Mouse (Mus musculus) limb, embryonic 12.5 days (tissue): ENCODE measurements at regions not wholly inside any gene's neighbourhood (a gene's known extent, or its start where the extent isn't known, plus 50 kb on each side); places are given as distances from the start of the nearest gene placed in this dataset.

Experiments
- ATAC-seq: fragments of 200-750 bp; cut with Nextera tagmentation; 2 replicates; pipeline ENCODE4 v1.8.0; 2017; ENCODE audit warnings: low read depth, moderate TSS enrichment; ENCODE audit not compliant: insufficient number of reproducible peaks, insufficient read depth, low FRiP score, low TSS enrichment
- H3K27ac ChIP-seq: fragments of 300-500 bp; sonication (generic); 2 replicates; pipeline ENCODE4 v1.5.1; 2016; ENCODE audit warnings: mild to moderate bottlenecking, moderate library complexity
- H3K27me3 ChIP-seq: fragments of 300-500 bp; sonication (generic); 2 replicates; pipeline ENCODE4 v1.6.1; 2016; ENCODE audit warnings: mild to moderate bottlenecking, moderate library complexity
- H3K36me3 ChIP-seq: fragments of 300-500 bp; sonication (generic); 2 replicates; pipeline ENCODE4 v1.6.1; 2016; ENCODE audit warnings: mild to moderate bottlenecking, moderate library complexity
- H3K4me1 ChIP-seq: fragments of 300-500 bp; sonication (generic); replicated peaks from 2 replicates; pipeline ENCODE4 v1.6.1; 2016
- H3K4me2 ChIP-seq: fragments of 300-500 bp; sonication (generic); 2 replicates; pipeline ENCODE4 v1.6.1; 2016; ENCODE audit warnings: mild to moderate bottlenecking, moderate library complexity
- H3K4me3 ChIP-seq: fragments of 300-500 bp; sonication (generic); replicated peaks from 2 replicates; pipeline ENCODE4 v1.5.1; 2016; ENCODE audit warnings: mild to moderate bottlenecking
- H3K9ac ChIP-seq: fragments of 300-500 bp; sonication (generic); replicated peaks from 2 replicates; pipeline ENCODE4 v1.6.1; 2016; ENCODE audit warnings: mild to moderate bottlenecking, moderate library complexity
- H3K9me3 ChIP-seq: fragments of 300-500 bp; sonication (generic); 2 replicates; pipeline ENCODE4 v1.6.1; 2016; ENCODE audit warnings: mild to moderate bottlenecking, moderate library complexity
- WGBS: fragments of 180-500 bp; shearing (Covaris S2); methylation state at CpG from one replicate; pipeline ENCODE4 v1.1.7; 2016; 5-methylcytosine and 5-hydroxymethylcytosine counted together

DNA sequence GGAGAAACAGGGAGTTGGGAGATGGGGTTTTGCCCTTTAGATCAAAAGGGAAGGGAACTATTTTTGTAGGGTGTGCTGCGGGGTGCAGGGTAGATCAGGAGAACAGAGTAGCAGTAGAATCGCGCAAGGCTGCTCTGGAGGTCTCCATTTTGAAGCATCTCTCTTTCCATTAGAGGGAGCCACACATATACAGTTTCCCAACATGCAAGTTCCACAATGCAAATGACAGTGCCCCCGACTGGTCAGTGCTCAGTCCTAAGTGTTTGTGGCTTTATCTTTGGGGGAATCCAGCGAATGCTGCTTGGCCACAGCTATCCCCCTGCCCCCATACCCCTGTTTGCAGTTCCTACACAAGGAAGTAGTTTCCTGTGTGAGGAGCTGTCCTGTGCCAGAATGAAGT, 155.6 kb upstream of the Tgfbr2 start:
- Histone ChIP-seq H3K4me3 (no peak overlapping the region), H3K27ac (no peak overlapping the region), H3K9ac (no peak overlapping the region), H3K9me3 (no peaks in the 10 kb centered on the region), H3K4me1 (peaks cover 11% of the 10 kb centered on the region; the same call in 1 of the 2 replicates), H3K4me2 (no peak overlapping the region), H3K36me3 (no peaks in the 10 kb centered on the region), H3K27me3 (no peaks in the 10 kb centered on the region)
- no peak for ATAC-seq
- 71% methylated on average over 5 of the region's 5 CpGs for WGBS

DNA sequence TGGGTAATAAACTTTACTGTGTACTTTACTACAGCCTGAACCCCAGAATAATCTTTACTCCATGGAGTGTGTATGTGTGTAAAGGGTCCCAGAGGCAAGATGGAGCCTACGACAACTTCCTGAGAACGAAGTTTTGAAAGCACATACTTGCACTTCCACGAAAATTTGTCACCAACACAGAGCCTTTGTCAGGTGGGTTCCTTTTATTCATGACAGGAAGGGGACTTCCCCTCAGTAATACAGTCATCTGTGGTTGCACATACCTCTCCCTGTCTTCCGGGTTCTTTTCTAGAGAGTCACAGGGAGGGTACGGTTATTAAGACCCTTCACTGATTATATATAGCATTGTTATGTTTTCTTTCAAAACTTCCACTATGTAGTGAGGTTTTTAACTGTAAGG, 154.0 kb upstream of the Tgfbr2 start:
- H3K4me2 ChIP-seq = no peak overlapping the region
- H3K4me1 ChIP-seq = peaks cover 21% of the 10 kb centered on the region
- H3K9ac ChIP-seq = no peak overlapping the region
- H3K27me3 ChIP-seq = no peaks in the 10 kb centered on the region
- no peaks in the 10 kb centered on the region for H3K36me3 ChIP-seq
- no peak for ATAC-seq
- H3K27ac ChIP-seq = peak overlapping the region; percentile 69
- no peak overlapping the region for H3K4me3 ChIP-seq
- 66% methylated on average over 5 of the region's 5 CpGs for WGBS
- H3K9me3 ChIP-seq = no peaks in the 10 kb centered on the region

DNA sequence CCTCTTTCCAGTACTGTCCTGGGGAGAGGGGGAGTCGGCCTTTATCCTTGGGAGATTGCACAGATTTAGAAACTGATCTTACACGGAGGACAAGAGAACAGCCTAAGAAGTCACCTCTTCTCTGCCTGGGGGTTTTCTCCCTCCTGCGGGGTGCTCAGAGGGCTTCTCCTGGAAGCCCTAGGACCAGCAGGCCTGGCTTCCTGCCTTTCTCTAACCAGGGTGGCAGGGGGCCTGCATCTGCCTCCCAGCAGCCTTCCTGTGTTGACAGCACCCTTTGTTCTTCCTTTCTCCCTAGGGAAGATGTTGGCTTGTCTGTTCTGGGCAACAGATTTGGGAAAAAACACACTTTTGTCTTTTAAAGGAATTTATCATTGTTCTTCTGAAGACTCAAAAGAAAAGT, 153.0 kb upstream of the Tgfbr2 start:
- Histone ChIP-seq H3K36me3 (no peaks in the 10 kb centered on the region), H3K27ac (no peak overlapping the region), H3K27me3 (no peaks in the 10 kb centered on the region), H3K9ac (no peak overlapping the region), H3K4me2 (no peak overlapping the region), H3K4me3 (no peak overlapping the region), H3K4me1 (peaks cover 26% of the 10 kb centered on the region), H3K9me3 (no peaks in the 10 kb centered on the region)
- ATAC-seq = no peak
- WGBS = 45% methylated on average over 3 of the region's 3 CpGs

DNA sequence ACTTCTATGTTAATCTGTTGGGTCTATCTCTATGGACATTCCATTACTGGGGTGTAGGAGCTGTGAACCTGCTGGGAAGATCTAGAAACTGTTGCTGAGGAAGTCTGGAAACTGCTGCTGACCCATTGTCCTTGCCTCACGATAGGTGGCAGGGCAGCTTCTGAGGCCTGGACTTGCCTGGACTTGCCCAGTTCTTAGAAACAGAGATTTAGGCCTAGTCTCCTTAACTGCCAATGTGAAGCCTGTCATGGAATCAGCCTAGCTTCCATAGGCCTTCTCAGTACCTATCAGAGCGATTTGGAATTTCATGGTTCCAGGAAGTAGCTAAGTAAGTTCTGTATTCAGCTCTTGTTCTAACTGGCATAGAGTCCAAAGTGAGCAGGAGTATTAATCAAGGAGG, 151.9 kb upstream of the Tgfbr2 start:
- Histone ChIP-seq H3K27ac (no peak overlapping the region), H3K4me1 (peaks cover 26% of the 10 kb centered on the region), H3K9ac (no peak overlapping the region), H3K4me3 (no peak overlapping the region), H3K36me3 (no peaks in the 10 kb centered on the region), H3K4me2 (no peak overlapping the region), H3K27me3 (no peaks in the 10 kb centered on the region), H3K9me3 (no peaks in the 10 kb centered on the region)
- 86% methylated on average over 2 of the region's 2 CpGs for WGBS
- no peak for ATAC-seq

DNA sequence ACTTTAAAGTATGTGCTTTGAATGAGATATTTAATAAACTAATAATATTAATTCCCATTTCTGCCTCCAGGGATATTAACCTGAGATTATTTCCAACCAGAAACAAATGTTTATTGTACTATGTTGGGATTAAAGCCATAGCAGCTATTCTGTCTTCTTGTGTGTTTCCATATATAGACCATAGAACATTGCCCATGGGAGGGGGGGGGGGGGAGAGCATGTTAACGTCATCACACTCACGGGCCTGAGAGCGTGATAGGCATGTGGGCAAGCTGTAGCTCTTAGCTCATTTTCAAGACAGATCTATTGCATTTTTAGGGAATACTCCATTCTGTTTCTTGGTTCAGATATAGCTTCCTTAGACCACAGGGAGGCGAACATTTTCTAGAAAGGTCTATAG, 149.8 kb upstream of the Tgfbr2 start:
- no peak for ATAC-seq
- Histone ChIP-seq H3K4me1 (peaks cover 26% of the 10 kb centered on the region), H3K9me3 (no peaks in the 10 kb centered on the region), H3K4me2 (no peak overlapping the region), H3K36me3 (no peaks in the 10 kb centered on the region), H3K4me3 (no peak overlapping the region), H3K27ac (no peak overlapping the region), H3K9ac (no peak overlapping the region), H3K27me3 (no peaks in the 10 kb centered on the region)
- WGBS = 66% methylated on average over 4 of the region's 4 CpGs

DNA sequence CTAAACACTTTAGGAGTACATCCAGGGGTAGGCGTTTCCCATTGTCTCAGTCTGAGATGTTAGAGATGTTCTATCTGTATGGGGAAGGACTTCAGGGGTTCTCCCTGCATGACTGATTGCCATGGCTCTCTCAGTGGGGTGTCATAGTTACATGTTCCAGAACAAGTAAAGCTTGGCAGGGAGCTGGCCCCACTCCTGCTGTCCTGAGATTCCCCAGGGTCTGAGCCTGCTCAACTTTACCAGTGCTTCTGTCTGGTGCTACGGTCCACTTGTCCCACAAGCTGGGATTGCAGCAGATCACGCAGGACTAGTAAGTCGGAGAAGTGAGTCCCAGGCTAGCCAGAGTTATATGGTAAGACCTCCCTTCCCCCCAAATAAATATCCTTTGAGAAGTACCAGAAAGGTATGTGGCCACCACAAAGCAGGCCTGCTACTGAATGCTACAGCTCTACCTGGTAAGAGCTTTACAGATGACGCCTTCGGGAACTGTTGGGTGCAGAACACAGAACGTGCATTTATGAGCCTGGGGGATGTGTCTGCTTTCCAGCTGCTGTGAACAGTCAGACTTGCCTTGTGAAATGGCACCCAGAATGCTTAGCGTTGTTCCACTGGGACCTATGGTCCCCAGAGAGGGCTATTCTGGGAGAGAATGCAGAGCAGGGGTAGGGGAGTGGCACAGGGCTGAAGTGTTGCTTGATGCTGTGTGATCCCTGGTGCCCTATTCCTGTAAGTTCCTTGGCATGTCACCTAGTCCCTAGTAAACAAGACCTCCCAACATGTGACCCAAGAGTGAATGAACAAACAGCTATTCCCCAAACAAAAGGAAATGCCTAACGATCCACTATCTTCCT, 148.9 kb upstream of the Tgfbr2 start:
- Histone ChIP-seq H3K4me3 (no peak overlapping the region), H3K4me1 (peaks cover 26% of the 10 kb centered on the region), H3K36me3 (no peaks in the 10 kb centered on the region), H3K9me3 (no peaks in the 10 kb centered on the region), H3K27ac (peak overlapping the region; percentile 59; the same call in 1 of the 2 replicates), H3K27me3 (no peaks in the 10 kb centered on the region), H3K4me2 (no peak overlapping the region), H3K9ac (no peak overlapping the region)
- 69% methylated on average over 9 of the region's 9 CpGs for WGBS
- no peak; the same call in 1 of the 2 replicates for ATAC-seq

DNA sequence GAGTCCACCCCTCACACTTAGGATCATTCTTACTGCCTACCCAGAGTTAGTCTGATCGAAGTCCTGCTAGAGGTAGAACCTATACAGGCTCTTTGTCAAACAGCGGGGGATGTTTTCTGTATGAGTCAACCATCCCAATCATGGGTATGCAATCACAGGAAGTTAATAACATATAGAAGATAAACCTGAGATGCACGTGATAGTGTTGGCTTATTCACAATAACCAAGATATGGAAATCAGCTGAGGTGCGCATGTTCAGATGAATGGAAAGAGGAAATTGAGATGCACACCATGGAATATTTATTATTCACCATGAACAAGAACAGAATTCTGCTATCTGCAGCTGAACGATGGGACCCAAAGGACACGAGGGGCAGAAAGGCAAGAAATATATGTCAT, 146.7 kb upstream of the Tgfbr2 start:
- 92% methylated on average over 6 of the region's 6 CpGs for WGBS
- Histone ChIP-seq H3K4me2 (no peak overlapping the region), H3K27ac (no peak overlapping the region), H3K4me3 (no peak overlapping the region), H3K9me3 (no peaks in the 10 kb centered on the region), H3K9ac (no peak overlapping the region), H3K27me3 (no peaks in the 10 kb centered on the region), H3K4me1 (peaks cover 16% of the 10 kb centered on the region), H3K36me3 (no peaks in the 10 kb centered on the region)
- ATAC-seq = no peak

DNA sequence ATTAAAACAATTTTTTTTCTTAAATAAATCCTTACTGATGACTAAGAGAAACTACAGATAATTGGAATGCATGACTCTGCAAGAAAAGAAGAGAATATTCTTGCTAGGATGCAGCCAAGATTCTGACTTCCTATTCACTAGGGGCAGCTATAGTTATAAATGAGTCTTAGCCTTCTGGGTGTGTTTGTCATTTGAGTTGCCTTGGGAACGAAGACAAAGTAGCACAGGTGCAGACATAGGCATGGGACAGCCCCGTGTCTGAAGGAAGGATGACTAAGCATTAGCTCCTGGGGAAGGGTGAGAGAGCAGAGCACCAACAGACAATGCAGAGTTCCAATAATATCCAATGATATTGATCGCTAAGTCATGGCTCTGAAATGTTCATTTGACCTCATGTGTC, 144.3 kb upstream of the Tgfbr2 start:
- Histone ChIP-seq H3K4me1 (peaks cover 8% of the 10 kb centered on the region), H3K9ac (no peak overlapping the region), H3K27ac (no peak overlapping the region), H3K4me2 (no peak overlapping the region), H3K36me3 (no peaks in the 10 kb centered on the region), H3K4me3 (no peak overlapping the region), H3K9me3 (no peaks in the 10 kb centered on the region), H3K27me3 (no peaks in the 10 kb centered on the region)
- no peak for ATAC-seq
- 72% methylated on average over 3 of the region's 3 CpGs for WGBS

DNA sequence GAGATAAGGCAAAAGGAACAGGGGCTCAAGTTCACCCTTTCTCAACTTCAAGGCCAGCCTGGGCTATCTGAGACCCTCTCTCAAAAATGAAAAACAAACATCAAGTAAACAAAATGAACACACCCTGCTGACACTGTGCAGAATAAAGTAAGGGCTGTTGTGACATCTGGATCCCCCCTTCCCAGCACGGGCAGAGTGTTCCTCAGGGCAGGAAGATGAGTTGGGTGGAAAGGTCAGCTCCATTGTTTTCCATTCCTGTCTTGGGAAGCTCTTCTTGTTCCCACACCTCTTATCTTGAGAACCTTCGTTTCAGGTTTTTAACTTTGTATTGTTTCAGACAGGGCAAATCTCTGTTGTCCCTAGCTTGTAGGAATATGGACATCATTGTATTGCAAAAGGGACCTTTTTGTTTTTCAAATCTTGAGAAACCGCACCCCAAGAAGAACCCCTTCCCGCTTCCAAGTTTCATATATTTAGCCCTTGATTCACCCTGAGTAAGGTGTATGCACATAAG, 141.5 kb upstream of the Tgfbr2 start:
- 78% methylated on average over 4 of the region's 4 CpGs for WGBS
- Histone ChIP-seq H3K27me3 (no peaks in the 10 kb centered on the region), H3K4me2 (no peak overlapping the region), H3K4me1 (no peaks in the 10 kb centered on the region), H3K9ac (no peak overlapping the region), H3K27ac (no peak overlapping the region), H3K36me3 (no peaks in the 10 kb centered on the region), H3K4me3 (no peak overlapping the region), H3K9me3 (no peaks in the 10 kb centered on the region)
- ATAC-seq = no peak

DNA sequence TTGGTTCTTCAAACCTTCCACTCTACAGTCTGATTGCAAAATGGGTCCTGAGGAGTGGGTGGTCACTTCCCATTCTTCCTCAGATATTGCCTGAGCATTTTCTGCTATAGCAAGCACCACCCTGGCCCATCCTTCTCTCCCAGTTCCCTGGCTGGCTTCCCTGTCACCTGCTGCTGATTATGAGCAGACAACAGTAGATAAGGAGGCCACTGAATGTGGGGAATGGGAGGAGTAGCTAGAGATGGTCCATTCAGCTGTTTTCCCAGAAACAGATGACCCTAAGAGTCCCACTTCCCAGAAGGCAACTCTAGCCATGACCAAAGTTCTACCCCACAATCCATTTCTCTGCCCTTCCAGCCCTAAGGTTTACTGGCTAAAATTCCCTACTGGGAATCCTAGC, 139.6 kb upstream of the Tgfbr2 start:
- no peaks in the 10 kb centered on the region for H3K36me3 ChIP-seq
- no peak overlapping the region for H3K27ac ChIP-seq
- no peaks in the 10 kb centered on the region for H3K9me3 ChIP-seq
- H3K9ac ChIP-seq = no peak overlapping the region
- no peak overlapping the region for H3K4me2 ChIP-seq
- no peaks in the 10 kb centered on the region for H3K27me3 ChIP-seq
- no peaks in the 10 kb centered on the region for H3K4me1 ChIP-seq
- no peak overlapping the region for H3K4me3 ChIP-seq
- no peak for ATAC-seq

DNA sequence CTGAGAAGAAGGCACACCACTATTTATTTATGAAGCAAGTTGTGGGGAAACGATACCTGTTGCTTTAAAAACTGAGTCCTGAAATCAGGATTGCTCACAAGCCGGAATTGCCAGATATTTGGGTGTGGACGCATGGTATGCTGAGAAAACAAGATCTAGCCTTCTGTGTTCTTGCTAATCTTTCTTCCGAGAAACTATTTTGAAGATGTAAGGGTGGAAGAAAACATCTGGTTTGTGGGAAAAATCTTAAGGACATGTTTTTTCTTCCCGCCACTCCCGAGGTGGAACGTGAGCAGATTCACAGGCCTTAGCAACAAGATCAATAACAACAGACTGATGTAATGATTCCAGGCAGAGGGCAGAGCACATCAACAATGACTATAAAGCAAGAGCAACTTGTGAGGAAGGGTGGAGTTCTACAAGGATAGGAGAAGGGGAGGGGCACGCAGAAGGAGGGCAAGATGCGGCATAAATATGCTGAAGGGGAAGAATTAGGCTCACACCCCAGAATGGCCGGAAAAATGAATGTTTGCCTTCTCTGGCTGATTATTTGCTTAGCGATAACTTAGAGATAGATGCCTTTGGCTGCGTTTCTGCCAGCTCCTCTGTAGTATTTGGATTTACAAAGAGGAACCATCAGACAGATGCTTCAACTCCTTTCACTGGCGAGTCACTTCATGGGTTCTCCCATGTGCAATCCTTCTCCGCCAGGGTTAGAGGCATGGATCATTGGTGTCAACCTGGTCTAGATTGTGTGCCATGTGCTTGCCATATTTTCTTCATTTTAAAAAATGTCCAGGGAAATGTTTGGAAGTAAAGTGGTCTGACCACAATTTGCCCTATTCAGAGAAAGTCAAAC, 139.0 kb upstream of the Tgfbr2 start:
- no peaks in the 10 kb centered on the region for H3K4me1 ChIP-seq
- no peak overlapping the region for H3K4me2 ChIP-seq
- 85% methylated on average over 14 of the region's 14 CpGs for WGBS
- ATAC-seq = no peak
- no peak overlapping the region for H3K4me3 ChIP-seq
- H3K27me3 ChIP-seq = no peaks in the 10 kb centered on the region
- H3K36me3 ChIP-seq = no peaks in the 10 kb centered on the region
- no peak overlapping the region for H3K9ac ChIP-seq
- H3K9me3 ChIP-seq = no peaks in the 10 kb centered on the region
- no peak overlapping the region for H3K27ac ChIP-seq
